Mouse (Mus musculus) adrenal gland (tissue): ENCODE measurements around the gene Cnn1.

ENCODE experiments used
- intact Hi-C: fragments of 180-260 bp; cut with DNase I; formaldehyde crosslinking; loops from one replicate; pipeline ENCODE4 v1.15.1; 2025
- microRNA-seq, 2 experiments: library from miRNA; unstranded; fragments of <30 nt; microRNA quantifications; one replicate each; pipeline ENCODE4; 2019

Cnn1 gene

DNA sequence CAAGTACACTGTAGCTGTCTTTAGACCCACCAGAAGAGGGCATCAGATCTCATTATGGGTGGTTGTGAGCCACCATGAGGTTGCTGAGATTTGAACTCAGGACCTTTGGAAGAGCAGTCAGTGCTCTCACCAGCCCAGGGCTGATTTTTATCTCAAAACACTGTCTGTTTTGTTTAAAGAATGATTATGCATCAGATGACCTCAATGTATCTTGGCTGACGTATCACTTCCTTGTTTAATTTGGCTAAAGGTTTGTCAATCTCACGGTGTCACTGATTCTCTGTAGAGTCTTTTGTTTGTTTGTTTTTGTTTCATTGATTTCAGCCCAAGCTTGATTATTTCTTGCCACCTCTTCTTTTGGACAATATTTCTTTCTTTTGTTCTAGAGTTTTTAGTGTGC, 51.9 kb downstream of the Cnn1 start:
- intact Hi-C loops: loop anchor here (10.0 kb wide), 1 partner anchor 254 kb away; no protein-coding TSS in a partner anchor

DNA sequence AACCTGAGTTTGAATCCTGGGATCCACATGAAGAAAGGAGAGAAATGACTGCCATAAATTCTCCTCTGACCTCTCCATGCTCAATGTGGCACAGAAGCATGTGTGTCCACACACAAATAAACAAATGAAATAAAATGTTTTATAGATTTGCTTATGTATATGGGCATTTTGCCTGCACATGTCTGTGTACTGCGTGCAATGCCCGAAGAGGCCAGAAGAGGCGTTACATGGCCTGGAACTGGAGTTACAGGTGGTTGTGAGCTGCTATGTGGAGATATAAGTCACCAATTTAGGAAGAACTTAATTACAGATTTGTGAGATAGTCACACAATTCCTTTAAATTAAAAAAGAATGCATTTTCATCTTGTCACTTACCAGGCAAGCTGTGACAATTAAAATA, 54.8 kb downstream of the Cnn1 start:
- intact Hi-C loops: loop anchor here (10.0 kb wide), 1 partner anchor 251 kb away; no protein-coding TSS in a partner anchor

DNA sequence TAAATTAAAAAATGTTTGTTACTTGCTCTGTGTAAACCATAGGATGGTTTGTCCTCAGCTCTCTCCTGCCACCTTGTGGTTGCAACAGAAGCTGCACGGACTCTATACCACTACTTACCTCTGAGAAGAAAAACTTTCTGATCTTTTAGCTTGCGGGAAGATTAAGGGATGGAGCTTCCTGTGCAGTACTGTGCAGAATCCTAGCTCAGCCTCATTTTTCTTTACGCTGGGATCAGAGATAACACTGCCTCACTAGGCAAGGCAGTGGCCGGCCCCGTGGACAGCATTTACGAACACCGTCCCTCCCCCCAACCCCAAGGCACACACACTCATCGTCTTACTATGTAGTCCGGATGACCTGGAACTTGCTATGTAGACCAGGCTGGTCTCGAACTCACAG, 56.6 kb downstream of the Cnn1 start:
- intact Hi-C loops: loop anchor here (10.0 kb wide), 1 partner anchor 249 kb away; no protein-coding TSS in a partner anchor

DNA sequence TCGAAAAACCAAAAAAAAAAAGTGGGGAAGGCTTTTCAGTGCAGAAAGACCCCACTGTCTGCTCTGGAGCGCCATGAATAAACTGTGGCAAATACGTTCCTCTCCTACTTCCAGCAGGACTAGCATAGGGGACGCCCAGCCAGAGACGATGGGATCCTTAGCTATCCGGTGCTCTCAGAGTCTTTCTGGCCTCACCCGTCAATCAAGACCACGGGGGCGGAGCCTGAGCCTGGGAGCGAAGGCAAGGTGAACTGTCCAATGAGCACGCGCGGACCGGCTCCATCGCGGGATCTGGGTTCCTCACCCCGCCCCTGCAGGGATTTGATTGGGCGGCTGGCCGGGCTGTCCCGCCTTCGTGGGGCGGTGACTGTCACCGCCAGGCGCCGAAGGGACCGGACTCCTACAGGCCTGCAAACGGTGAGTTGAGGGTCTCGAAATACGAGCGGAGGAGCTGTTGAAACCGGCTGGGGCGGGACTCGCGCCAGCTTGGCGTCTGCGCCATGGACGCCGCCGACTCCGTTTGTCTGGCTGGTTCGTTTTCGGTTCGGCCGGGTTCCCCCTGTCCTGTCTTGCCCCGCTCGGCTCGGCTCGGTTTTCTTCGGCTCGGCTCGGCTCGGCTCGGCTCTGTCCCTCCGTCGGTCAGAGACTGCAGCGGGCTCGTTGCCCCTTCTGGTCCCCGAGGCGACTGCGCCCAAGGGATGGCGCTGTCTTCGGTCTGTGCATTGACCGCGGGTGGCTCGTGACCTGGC, 57.7 kb downstream of the Cnn1 start, which contains the start of gene Pigyl:
Gene Pigyl, plus strand, starts transcription at position 350 of the 749 bp plus-strand sequence.
- intact Hi-C loops: loop anchor here (10.0 kb wide), 1 partner anchor 248 kb away; no protein-coding TSS in a partner anchor

DNA sequence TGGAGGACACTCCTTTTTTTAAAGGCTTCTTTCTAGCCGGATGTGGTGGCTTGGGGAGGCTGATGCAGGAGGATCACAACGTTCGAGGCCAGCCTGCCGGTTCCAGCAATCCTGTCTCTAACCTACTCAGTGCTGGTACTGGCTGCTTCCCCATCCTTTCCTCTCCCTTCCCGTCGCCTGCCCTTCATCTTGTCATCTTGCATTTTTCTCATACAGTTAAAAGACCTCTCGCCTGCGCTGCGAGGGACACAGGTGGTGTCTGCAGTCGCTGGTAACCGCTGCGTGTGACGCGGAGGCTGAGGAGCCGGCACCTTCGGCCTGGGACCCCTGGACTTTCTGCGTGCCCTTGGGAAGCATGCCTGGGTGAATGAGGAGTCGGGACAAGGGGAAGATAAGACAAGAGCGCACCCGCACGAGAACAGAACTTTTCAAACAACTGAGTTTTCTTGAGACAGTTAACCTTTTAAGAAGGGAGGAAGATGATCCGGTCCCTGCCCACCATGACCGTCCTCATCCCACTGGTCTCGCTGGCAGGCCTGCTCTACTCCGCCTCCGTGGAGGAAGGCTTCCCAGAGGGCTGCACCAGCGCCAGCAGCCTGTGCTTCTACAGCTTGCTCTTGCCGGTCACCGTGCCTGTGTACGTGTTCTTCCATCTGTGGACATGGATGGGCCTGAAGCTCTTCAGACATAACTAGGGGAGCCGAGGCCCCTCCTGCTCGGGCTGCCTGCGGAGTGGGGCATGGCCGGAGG, 58.7 kb downstream of the Cnn1 start:
- intact Hi-C loops: loop anchor here (10.0 kb wide), 1 partner anchor 247 kb away; no protein-coding TSS in a partner anchor

Small RNA genes lying within 50 kb of the gene (microRNA-seq; reads per million reads assigned to microRNA genes)
- 0.11 to 0.12 reads per million in 2 experiments for gene Mir7084
